In genomic region chr6:66908327-66908973, GRCm38 (mm10) we compare ENCODE assay signal across 28 mouse cellular contexts. TPM values are rescaled to one million over a fixed set of nuclear protein-coding genes. Genes with fewer than 3 reads are reported as not detected.
DNase-seq lines count a peak whose midpoint lies in the region; ATAC-seq and TF ChIP-seq lines count a peak whose summit lies in the region.
"Had no signal": no experiment of that assay in that cellular context is flagged by ENCODE, and none has a peak within 500 bp of the region (broad histone marks: within the 10 kb centered on the region; RNA-seq: fewer than 3 reads in every experiment).

No protein-coding gene starts in this region.

- no peak overlapping the region for H3K4me3 ChIP-seq in kidney, embryonic 15.5 days (replicated peaks)
- H3K4me3 ChIP-seq in midbrain, embryonic 11.5 days (ENCODE audit: low read depth, low read length), result no peak overlapping the region
- H3K4me3 ChIP-seq in midbrain, postnatal 0 days (ENCODE audit: low read depth, low read length), result no peak overlapping the region
- H3K4me3 ChIP-seq in intestine, embryonic 16.5 days (ENCODE audit: low read length), result no peak overlapping the region
- H3K4me3 ChIP-seq: gastrocnemius, adult 2 months; hindbrain, embryonic 10.5 days; hindbrain, embryonic 15.5 days; limb, embryonic 12.5 days; liver, embryonic 15.5 days; midbrain, embryonic 10.5 days; myocyte; neural tube, embryonic 12.5 days had no signal

- H3K9me3 ChIP-seq in kidney, embryonic 15.5 days (replicated peaks), result no peaks in the 10 kb centered on the region
- H3K9me3 ChIP-seq in midbrain, embryonic 11.5 days (ENCODE audit: control insufficient read depth, low read length), result no peaks in the 10 kb centered on the region
- no peaks in the 10 kb centered on the region for H3K9me3 ChIP-seq in midbrain, postnatal 0 days (ENCODE audit: low read length)
- H3K9me3 ChIP-seq in intestine, embryonic 16.5 days (ENCODE audit: control insufficient read depth, low read length), result no peaks in the 10 kb centered on the region
- H3K9me3 ChIP-seq: hindbrain, embryonic 10.5 days; hindbrain, embryonic 15.5 days; limb, embryonic 12.5 days; liver, embryonic 15.5 days; midbrain, embryonic 10.5 days; neural tube, embryonic 12.5 days had no signal

- H3K36me3 ChIP-seq in kidney, embryonic 15.5 days, result no peaks in the 10 kb centered on the region
- H3K36me3 ChIP-seq in midbrain, embryonic 11.5 days (ENCODE audit: control insufficient read depth, insufficient read depth, low read length), result no peaks in the 10 kb centered on the region
- no peaks in the 10 kb centered on the region for H3K36me3 ChIP-seq in midbrain, postnatal 0 days (ENCODE audit: insufficient read depth, low read length)
- H3K36me3 ChIP-seq in intestine, embryonic 16.5 days (ENCODE audit: control insufficient read depth, insufficient read depth, low read length), result no peaks in the 10 kb centered on the region
- H3K36me3 ChIP-seq: hindbrain, embryonic 10.5 days; hindbrain, embryonic 15.5 days; limb, embryonic 12.5 days; liver, embryonic 15.5 days; midbrain, embryonic 10.5 days; neural tube, embryonic 12.5 days had no signal

- ATAC-seq in kidney, embryonic 15.5 days (replicated peaks; ENCODE audit: low FRiP score), result no peak
- no peak for ATAC-seq in midbrain, embryonic 11.5 days (ENCODE audit: low FRiP score)
- ATAC-seq in midbrain, postnatal 0 days (ENCODE audit: low FRiP score), result no peak
- peak; percentile 62 for ATAC-seq in intestine, embryonic 16.5 days
- ATAC-seq: forebrain, embryonic 14.5 days; midbrain, embryonic 16.5 days had no signal

- no peaks in the 10 kb centered on the region for H3K27me3 ChIP-seq in kidney, embryonic 15.5 days
- no peaks in the 10 kb centered on the region for H3K27me3 ChIP-seq in midbrain, embryonic 11.5 days (ENCODE audit: control insufficient read depth, insufficient read depth, low read length)
- no peaks in the 10 kb centered on the region for H3K27me3 ChIP-seq in midbrain, postnatal 0 days (ENCODE audit: insufficient read depth, low read length)
- H3K27me3 ChIP-seq in intestine, embryonic 16.5 days (replicated peaks; ENCODE audit: control insufficient read depth, insufficient read depth, low read length), result no peaks in the 10 kb centered on the region
- H3K27me3 ChIP-seq: hindbrain, embryonic 15.5 days; limb, embryonic 12.5 days; liver, embryonic 15.5 days; neural tube, embryonic 12.5 days had no signal

- WGBS in kidney, embryonic 15.5 days, result 56% methylated on average over 5 of the region's 5 CpGs
- 71% methylated on average over 5 of the region's 5 CpGs for WGBS in midbrain, embryonic 11.5 days
- WGBS in midbrain, postnatal 0 days, result 74% methylated on average over 5 of the region's 5 CpGs
- WGBS in intestine, embryonic 16.5 days, result 54% methylated on average over 5 of the region's 5 CpGs

- DNase-seq in kidney, adult 18-20 months, result peak; percentile 18
- peak; percentile 8 for DNase-seq in midbrain, embryonic 11.5 days (ENCODE audit: low spot score, missing footprints)
- no peak for DNase-seq in midbrain, postnatal 0 days (ENCODE audit: low spot score)
- DNase-seq in left cerebral cortex, adult 8-10 months (ENCODE audit: low spot score in 2 of 2), result no peak
- DNase-seq in layer of hippocampus, adult 9-10 months (ENCODE audit: low spot score), result no peak
- DNase-seq: adrenal gland, postnatal 25 days; cerebellum, adult 18-20 months; cerebellum, postnatal 25 days; gastrocnemius, adult 2 months; heart, postnatal 14 days; kidney, adult 11 months; lung, embryonic 14.5 days; lung, postnatal 14 days; right cerebral cortex, adult 18-20 months; thymus, adult 18-20 months; thymus, postnatal 25 days had no signal

- H3K4me2 ChIP-seq in kidney, embryonic 15.5 days, result no peak overlapping the region
- no peak overlapping the region for H3K4me2 ChIP-seq in midbrain, embryonic 11.5 days
- H3K4me2 ChIP-seq in midbrain, postnatal 0 days (ENCODE audit: low read depth, low read length, poor library complexity, severe bottlenecking), result no peak overlapping the region
- no peak overlapping the region for H3K4me2 ChIP-seq in intestine, embryonic 16.5 days (ENCODE audit: low read depth, low read length)
- H3K4me2 ChIP-seq: hindbrain, embryonic 15.5 days; limb, embryonic 12.5 days; liver, embryonic 15.5 days; lung, embryonic 14.5 days; neural tube, embryonic 12.5 days had no signal

- no peak overlapping the region for H3K27ac ChIP-seq in kidney, embryonic 15.5 days
- H3K27ac ChIP-seq in midbrain, embryonic 11.5 days (ENCODE audit: low read depth, low read length), result no peak overlapping the region
- no peak overlapping the region for H3K27ac ChIP-seq in midbrain, postnatal 0 days (ENCODE audit: low read depth, low read length)
- H3K27ac ChIP-seq in intestine, embryonic 16.5 days (ENCODE audit: low read length), result peak overlapping the region; percentile 78
- H3K27ac ChIP-seq: gastrocnemius, adult 2 months; hindbrain, embryonic 10.5 days; hindbrain, embryonic 15.5 days; limb, embryonic 12.5 days; liver, embryonic 15.5 days; midbrain, embryonic 10.5 days; neural tube, embryonic 12.5 days; stomach, postnatal 0 days had no signal

- no peak overlapping the region for H3K9ac ChIP-seq in kidney, embryonic 15.5 days
- no peak overlapping the region for H3K9ac ChIP-seq in midbrain, embryonic 11.5 days (ENCODE audit: low read length)
- no peak overlapping the region for H3K9ac ChIP-seq in midbrain, postnatal 0 days (replicated peaks; ENCODE audit: low read length, poor library complexity, severe bottlenecking)
- H3K9ac ChIP-seq in intestine, embryonic 16.5 days (ENCODE audit: low read depth, low read length), result no peak overlapping the region
- H3K9ac ChIP-seq: hindbrain, embryonic 15.5 days; limb, embryonic 12.5 days; liver, embryonic 15.5 days; lung, embryonic 14.5 days; neural tube, embryonic 12.5 days had no signal

- TF ChIP-seq CTCF in midbrain, postnatal 0 days (IDR thresholded peaks at IDR 0.05), result no peak

- H3K4me1 ChIP-seq in kidney, embryonic 15.5 days, result peaks cover 43% of the 10 kb centered on the region
- H3K4me1 ChIP-seq in midbrain, embryonic 11.5 days (ENCODE audit: control insufficient read depth, insufficient read depth, low read length), result no peaks in the 10 kb centered on the region
- peaks cover 2% of the 10 kb centered on the region; the same call in 1 of the 2 replicates for H3K4me1 ChIP-seq in midbrain, postnatal 0 days (ENCODE audit: insufficient read depth, low read length)
- H3K4me1 ChIP-seq in intestine, embryonic 16.5 days (ENCODE audit: control insufficient read depth, insufficient read depth, low read length), result peaks cover 37% of the 10 kb centered on the region
- H3K4me1 ChIP-seq: hindbrain, embryonic 15.5 days; neural tube, embryonic 12.5 days had no signal

RNA-seq across cellular contexts. Expression of gene Gng12, which starts 12.3 kb away (rescaled TPM):
- 95.7 and 105 TPM in 2 replicates for polyA plus RNA-seq in kidney, embryonic 15.5 days (2015; fragmentation: Nextera tagmentation; extraction: Ambion mirVana)
- polyA plus RNA-seq in midbrain, embryonic 11.5 days (2014; fragmentation: Nextera tagmentation; extraction: Ambion mirVana), result 40.8 and 48.2 TPM in 2 replicates
- 37.9 and 43.3 TPM in 2 replicates for total RNA-seq in midbrain, postnatal 0 days (2014; rRNA removed)
- polyA plus RNA-seq in midbrain, postnatal 0 days (2015; fragmentation: Nextera tagmentation; extraction: Ambion mirVana), result 60.1 and 62.4 TPM in 2 replicates
- polyA plus RNA-seq in intestine, embryonic 16.5 days (2015; fragmentation: Nextera tagmentation; extraction: Ambion mirVana), result 165 and 186 TPM in 2 replicates
- total RNA-seq in left cerebral cortex, adult 8-10 months (2022), result 10 to 100 TPM; 57.5 to 66.2 (median 59.2) TPM

Comparison
In these comparisons a context has a peak if more than half of its experiments do, and no peak if none do; other contexts are left out.
1. DNase-seq: peak in kidney, adult 18-20 months (single experiment) and midbrain, embryonic 11.5 days (single experiment); none in midbrain, postnatal 0 days (single experiment), left cerebral cortex, adult 8-10 months (0 of 2) and layer of hippocampus, adult 9-10 months (single experiment).